In genomic region chr5:142463461-142464454, GRCm38 (mm10) we compare ENCODE assay signal across 8 mouse cellular contexts. TPM values are rescaled to one million over a fixed set of nuclear protein-coding genes. Genes with fewer than 3 reads are reported as not detected.
DNase-seq lines count a peak whose midpoint lies in the region; ATAC-seq and TF ChIP-seq lines count a peak whose summit lies in the region.

TSS of gene Ap5z1 (plus strand) at chr5:142463944.

- 2% methylated on average over 60 of the region's 60 CpGs for WGBS in heart, embryonic 11.5 days (ENCODE audit: insufficient replicate concordance)
- 2% methylated on average over 59 of the region's 60 CpGs for WGBS in kidney, postnatal 0 days
- WGBS in liver, embryonic 11.5 days: 1% methylated on average over 60 of the region's 60 CpGs
- WGBS in stomach, embryonic 14.5 days: 1% methylated on average over 60 of the region's 60 CpGs

- no peak for TF ChIP-seq CTCF in C2C12 (IDR thresholded peaks at IDR 0.05; ENCODE audit: control insufficient read depth, insufficient read depth, insufficient read length)
- TF ChIP-seq CTCF in brain, embryonic 14.5 days (IDR thresholded peaks at IDR 0.05; ENCODE audit: borderline replicate concordance, extremely low read depth, insufficient read depth, insufficient read length): no peak
- no peak for TF ChIP-seq CTCF in kidney, postnatal 0 days (IDR thresholded peaks at IDR 0.05; ENCODE audit: low read depth)

- peak within 1 kb of the TSS; percentile 72 for H3K4me3 ChIP-seq in C2C12 (ENCODE audit: insufficient read depth, poor library complexity, severe bottlenecking)
- peak within 1 kb of the TSS; percentile 66 for H3K4me3 ChIP-seq in erythroblast, embryonic 14.5 days (replicated peaks)
- peak within 1 kb of the TSS; percentile 83 for H3K4me3 ChIP-seq in heart, embryonic 11.5 days (ENCODE audit: low read depth, low read length)
- peak within 1 kb of the TSS; percentile 86 for H3K4me3 ChIP-seq in kidney, postnatal 0 days (replicated peaks; ENCODE audit: low read depth, low read length)
- peak within 1 kb of the TSS; percentile 84 for H3K4me3 ChIP-seq in liver, embryonic 11.5 days (ENCODE audit: low read depth, low read length)
- peak within 1 kb of the TSS; percentile 75 for H3K4me3 ChIP-seq in stomach, embryonic 14.5 days (ENCODE audit: low read depth, low read length)

- H3ac ChIP-seq in C2C12 (ENCODE audit: control insufficient read depth, insufficient read length, low read depth): peak within 1 kb of the TSS; percentile 75

- ATAC-seq in heart, embryonic 11.5 days (replicated peaks; ENCODE audit: insufficient number of reproducible peaks, low FRiP score, low TSS enrichment): peak; percentile 92
- ATAC-seq in kidney, postnatal 0 days (replicated peaks; ENCODE audit: low FRiP score, low read depth): peak; percentile 87
- peak; percentile 92 for ATAC-seq in liver, embryonic 11.5 days (replicated peaks; ENCODE audit: low FRiP score)
- ATAC-seq in stomach, embryonic 14.5 days (ENCODE audit: insufficient number of reproducible peaks, insufficient read depth, low FRiP score, low read depth): peak; percentile 94

- TF ChIP-seq POLR2A in brain, embryonic 14.5 days (IDR thresholded peaks at IDR 0.05; ENCODE audit: borderline replicate concordance, extremely low read depth, insufficient read depth, insufficient read length, poor library complexity, severe bottlenecking): peak; percentile 37; the same call in 1 of the 2 replicates

- H3K9me3 ChIP-seq in erythroblast, embryonic 14.5 days (ENCODE audit: control insufficient read depth, low read length): peaks cover 6% of the 10 kb centered on the region
- no peaks in the 10 kb centered on the region for H3K9me3 ChIP-seq in heart, embryonic 11.5 days (replicated peaks; ENCODE audit: control insufficient read depth, low read length)
- no peaks in the 10 kb centered on the region for H3K9me3 ChIP-seq in kidney, postnatal 0 days (replicated peaks; ENCODE audit: low read length)
- H3K9me3 ChIP-seq in liver, embryonic 11.5 days (ENCODE audit: control insufficient read depth, low read length): no peaks in the 10 kb centered on the region
- H3K9me3 ChIP-seq in stomach, embryonic 14.5 days (ENCODE audit: control insufficient read depth, low read depth, low read length): no peaks in the 10 kb centered on the region

- no peaks in the 10 kb centered on the region for H3K79me3 ChIP-seq in C2C12 (ENCODE audit: low read depth)

- H3K9ac ChIP-seq in heart, embryonic 11.5 days (ENCODE audit: low read depth, low read length): peak within 1 kb of the TSS; percentile 76
- peak within 1 kb of the TSS; percentile 82 for H3K9ac ChIP-seq in kidney, postnatal 0 days (ENCODE audit: low read depth, low read length)
- H3K9ac ChIP-seq in liver, embryonic 11.5 days (ENCODE audit: low read depth, low read length): peak within 1 kb of the TSS; percentile 87
- H3K9ac ChIP-seq in stomach, embryonic 14.5 days (replicated peaks; ENCODE audit: low read depth, low read length): peak within 1 kb of the TSS; percentile 60

- H3K79me2 ChIP-seq in C2C12 (ENCODE audit: control insufficient read depth, insufficient read depth): no peaks in the 10 kb centered on the region

- DNase-seq in brain, embryonic 14.5 days (ENCODE audit: low read depth): peak; percentile 99
- DNase-seq in kidney, postnatal 0 days (ENCODE audit: low spot score): peak; percentile 98
- DNase-seq in liver, embryonic 11.5 days (ENCODE audit: low spot score): peak; percentile 98
- peak; percentile 95 for DNase-seq in naive thymus-derived CD4-positive, alpha-beta T cell, adult 2 months (ENCODE audit: low read depth)

- peak within 1 kb of the TSS; percentile 84 for H3K4me2 ChIP-seq in heart, embryonic 11.5 days
- H3K4me2 ChIP-seq in kidney, postnatal 0 days (ENCODE audit: low read length): peak within 1 kb of the TSS; percentile 82
- peak within 1 kb of the TSS; percentile 83 for H3K4me2 ChIP-seq in liver, embryonic 11.5 days
- H3K4me2 ChIP-seq in stomach, embryonic 14.5 days (replicated peaks; ENCODE audit: low read depth, low read length): peak within 1 kb of the TSS; percentile 70

- no peaks in the 10 kb centered on the region for H3K27me3 ChIP-seq in C2C12 (ENCODE audit: control insufficient read depth, insufficient read depth, insufficient read length)
- no peaks in the 10 kb centered on the region for H3K27me3 ChIP-seq in erythroblast, embryonic 14.5 days (ENCODE audit: control insufficient read depth)
- H3K27me3 ChIP-seq in heart, embryonic 11.5 days (ENCODE audit: control insufficient read depth, insufficient read depth, low read length): no peaks in the 10 kb centered on the region
- no peaks in the 10 kb centered on the region for H3K27me3 ChIP-seq in kidney, postnatal 0 days (ENCODE audit: insufficient read depth, low read length)
- no peaks in the 10 kb centered on the region for H3K27me3 ChIP-seq in liver, embryonic 11.5 days (replicated peaks; ENCODE audit: control insufficient read depth, insufficient read depth, low read length)
- no peaks in the 10 kb centered on the region for H3K27me3 ChIP-seq in stomach, embryonic 14.5 days (ENCODE audit: control insufficient read depth, insufficient read depth, low read length)

- H3K36me3 ChIP-seq in C2C12 (ENCODE audit: control insufficient read depth, insufficient read depth): no peaks in the 10 kb centered on the region
- peaks cover 36% of the 10 kb centered on the region for H3K36me3 ChIP-seq in erythroblast, embryonic 14.5 days (ENCODE audit: control insufficient read depth)
- H3K36me3 ChIP-seq in heart, embryonic 11.5 days (ENCODE audit: control insufficient read depth, insufficient read depth, low read length): peaks cover 7% of the 10 kb centered on the region; the same call in 1 of the 2 replicates
- peaks cover 24% of the 10 kb centered on the region; the same call in 1 of the 2 replicates for H3K36me3 ChIP-seq in kidney, postnatal 0 days (ENCODE audit: insufficient read depth, low read length)
- H3K36me3 ChIP-seq in liver, embryonic 11.5 days (ENCODE audit: control insufficient read depth, insufficient read depth, low read length): peaks cover 8% of the 10 kb centered on the region; the same call in 1 of the 2 replicates
- H3K36me3 ChIP-seq in stomach, embryonic 14.5 days (ENCODE audit: control insufficient read depth, insufficient read depth, low read length): peaks cover 17% of the 10 kb centered on the region

- H3K27ac ChIP-seq in heart, embryonic 11.5 days (ENCODE audit: low read depth, low read length): peak within 1 kb of the TSS; percentile 71
- H3K27ac ChIP-seq in kidney, postnatal 0 days: peak within 1 kb of the TSS; percentile 90
- peak within 1 kb of the TSS; percentile 84 for H3K27ac ChIP-seq in liver, embryonic 11.5 days (ENCODE audit: low read depth, low read length)
- peak within 1 kb of the TSS; percentile 87 for H3K27ac ChIP-seq in stomach, embryonic 14.5 days (ENCODE audit: low read length)

- peaks cover 28% of the 10 kb centered on the region for H3K4me1 ChIP-seq in erythroblast, embryonic 14.5 days (ENCODE audit: control insufficient read depth)
- H3K4me1 ChIP-seq in heart, embryonic 11.5 days (ENCODE audit: control insufficient read depth, insufficient read depth, low read length): peaks cover 7% of the 10 kb centered on the region; the same call in 1 of the 2 replicates
- 0 out of 2 replicates have a peak, but pooled peaks cover 4% of the 10 kb centered on the region for H3K4me1 ChIP-seq in kidney, postnatal 0 days (replicated peaks; ENCODE audit: insufficient read depth, low read length)
- peaks cover 9% of the 10 kb centered on the region for H3K4me1 ChIP-seq in liver, embryonic 11.5 days (replicated peaks; ENCODE audit: control insufficient read depth, insufficient read depth, low read length)
- H3K4me1 ChIP-seq in stomach, embryonic 14.5 days (ENCODE audit: control insufficient read depth, insufficient read depth, low read length): peaks cover 5% of the 10 kb centered on the region; the same call in 1 of the 2 replicates

TF ChIP-seq in C2C12, 6 proteins besides CTCF, POLR2A, EP300 and RAD21:
- TF ChIP-seq USF1 (IDR thresholded peaks at IDR 0.05; ENCODE audit: low read depth) (peak; percentile 98), MYOD1 (IDR thresholded peaks at IDR 0.05; ENCODE audit: control insufficient read depth, insufficient read length, low read depth) (no peak), MYOG (IDR thresholded peaks at IDR 0.05; ENCODE audit: control insufficient read depth, extremely low read depth, insufficient read length) (no peak), FOSL1 (IDR thresholded peaks at IDR 0.05; ENCODE audit: insufficient read depth, low read length, poor library complexity, severe bottlenecking) (no peak), CEBPB (IDR thresholded peaks at IDR 0.05; ENCODE audit: low read depth) (no peak), MAX (IDR thresholded peaks at IDR 0.05) (peak; percentile 73)
TF ChIP-seq in C2C12: peak in this region for 2.

RNA-seq across cellular contexts. Expression of gene Ap5z1, which starts in this region (rescaled TPM):
- polyA plus RNA-seq in C2C12 (2012; fragmentation: generic; extraction: Trizol): 6.6 TPM
- polyA plus RNA-seq in brain, embryonic 14.5 days (2012; rRNA removed): 26.2 and 35.1 TPM in 2 replicates
- polyA plus RNA-seq in erythroblast, embryonic 14.5 days (2012): 1.7 and 1.9 TPM in 2 replicates
- polyA plus RNA-seq in heart, embryonic 11.5 days (2014; fragmentation: Nextera tagmentation; extraction: Ambion mirVana): 6.4 and 8.1 TPM in 2 replicates
- polyA plus RNA-seq in kidney, postnatal 0 days (2015; fragmentation: Nextera tagmentation; extraction: Ambion mirVana): 6.4 and 8.8 TPM in 2 replicates
- polyA plus RNA-seq in liver, embryonic 11.5 days (2014; fragmentation: Nextera tagmentation; extraction: Ambion mirVana): 11.7 and 11.9 TPM in 2 replicates
- polyA plus RNA-seq in stomach, embryonic 14.5 days (2014; fragmentation: Nextera tagmentation; extraction: Ambion mirVana): 11.0 and 11.8 TPM in 2 replicates

Comparison
In these comparisons a context has a peak if more than half of its experiments do, and no peak if none do; other contexts are left out.
1. Peak in every context shown above with its lines: DNase-seq, ATAC-seq, H3K4me3 ChIP-seq and H3K27ac ChIP-seq.